Mouse (Mus musculus): ENCODE results near the gene Col10a1. TPM values are rescaled to one million over a fixed set of nuclear protein-coding genes. Genes with fewer than 3 reads are reported as not detected.
A peak's percentile ranks its signal among the peaks of the same experiment; 100 is the strongest.

The Col10a1 gene
- polyA plus RNA-seq (2015; fragmentation: Nextera tagmentation; extraction: Ambion mirVana) = 0.49 and 0.75 TPM in 2 replicates

- WGBS = 62% methylated on average over 8 of the region's 8 CpGs
- no peak for ATAC-seq (ENCODE audit: insufficient number of reproducible peaks, low FRiP score, low TSS enrichment, low read depth)
- Histone ChIP-seq H3K36me3 (no peaks in the 10 kb centered on the region; the same call in 1 of the 2 replicates), H3K27me3 (no peaks in the 10 kb centered on the region), H3K4me3 (replicated peaks) (no peak within 1 kb of the TSS), H3K4me2 (replicated peaks) (no peak within 1 kb of the TSS), H3K9me3 (replicated peaks) (no peaks in the 10 kb centered on the region), H3K27ac (replicated peaks) (no peak within 1 kb of the TSS), H3K9ac (no peak within 1 kb of the TSS), H3K4me1 (no peaks in the 10 kb centered on the region)
Measured at GRCm38 (mm10) chr10:34389681-34390080, at the start of gene Col10a1. TSS of gene Col10a1 (plus strand) at chr10:34389981.

GRCm38 (mm10) chr10:34341014-34341413, 48.8 kb upstream of the Col10a1 start:
- no peaks in the 10 kb centered on the region for H3K36me3 ChIP-seq
- H3K4me1 ChIP-seq = no peaks in the 10 kb centered on the region
- whole genome bisulfite sequencing = 45% methylated on average over 6 of the region's 6 CpGs
- no peak overlapping the region for H3K4me2 ChIP-seq (replicated peaks)
- no peak overlapping the region for H3K27ac ChIP-seq (replicated peaks)
- no peaks in the 10 kb centered on the region for H3K9me3 ChIP-seq (replicated peaks)
- no peak for ATAC-seq (ENCODE audit: insufficient number of reproducible peaks, low FRiP score, low TSS enrichment, low read depth)
- no peak overlapping the region for H3K9ac ChIP-seq
- H3K27me3 ChIP-seq = no peaks in the 10 kb centered on the region
- no peak overlapping the region for H3K4me3 ChIP-seq (replicated peaks)

GRCm38 (mm10) chr10:34341886-34342285, 47.9 kb upstream of the Col10a1 start:
- no peak overlapping the region for H3K4me3 ChIP-seq (replicated peaks)
- H3K36me3 ChIP-seq = no peaks in the 10 kb centered on the region
- 76% methylated on average over 1 of the region's 1 CpGs for WGBS
- no peak for ATAC-seq (ENCODE audit: insufficient number of reproducible peaks, low FRiP score, low TSS enrichment, low read depth)
- H3K4me1 ChIP-seq = no peaks in the 10 kb centered on the region
- H3K27me3 ChIP-seq = no peaks in the 10 kb centered on the region
- no peaks in the 10 kb centered on the region for H3K9me3 ChIP-seq (replicated peaks)
- no peak overlapping the region for H3K9ac ChIP-seq
- H3K4me2 ChIP-seq (replicated peaks) = no peak overlapping the region
- no peak overlapping the region for H3K27ac ChIP-seq (replicated peaks)

GRCm38 (mm10) chr10:34352166-34352565, 37.6 kb upstream of the Col10a1 start:
- Histone ChIP-seq H3K4me2 (replicated peaks) (no peak overlapping the region), H3K27ac (replicated peaks) (no peak overlapping the region), H3K4me3 (replicated peaks) (no peak overlapping the region), H3K9ac (no peak overlapping the region), H3K9me3 (replicated peaks) (no peaks in the 10 kb centered on the region), H3K36me3 (no peaks in the 10 kb centered on the region), H3K4me1 (no peaks in the 10 kb centered on the region), H3K27me3 (no peaks in the 10 kb centered on the region)
- ATAC-seq (ENCODE audit: insufficient number of reproducible peaks, low FRiP score, low TSS enrichment, low read depth) = no peak
- 57% methylated on average over 4 of the region's 4 CpGs for WGBS

GRCm38 (mm10) chr10:34358263-34358662, 31.5 kb upstream of the Col10a1 start:
- WGBS = 68% methylated on average over 3 of the region's 3 CpGs
- Histone ChIP-seq H3K27me3 (no peaks in the 10 kb centered on the region), H3K4me2 (replicated peaks) (no peak overlapping the region), H3K27ac (replicated peaks) (no peak overlapping the region), H3K4me3 (replicated peaks) (no peak overlapping the region), H3K9me3 (replicated peaks) (no peaks in the 10 kb centered on the region), H3K36me3 (no peaks in the 10 kb centered on the region), H3K9ac (no peak overlapping the region), H3K4me1 (no peaks in the 10 kb centered on the region)
- no peak for ATAC-seq (ENCODE audit: insufficient number of reproducible peaks, low FRiP score, low TSS enrichment, low read depth)

- no peak overlapping the region for H3K4me2 ChIP-seq (replicated peaks)
Measured at GRCm38 (mm10) chr10:34363756-34364155, 26.0 kb upstream of the Col10a1 start.

GRCm38 (mm10) chr10:34368138-34368537, 21.6 kb upstream of the Col10a1 start:
- no peak overlapping the region for H3K4me3 ChIP-seq (replicated peaks)
- no peaks in the 10 kb centered on the region for H3K4me1 ChIP-seq
- 69% methylated on average over 5 of the region's 5 CpGs for WGBS
- H3K9ac ChIP-seq = no peak overlapping the region
- ATAC-seq (ENCODE audit: insufficient number of reproducible peaks, low FRiP score, low TSS enrichment, low read depth) = no peak
- H3K27me3 ChIP-seq = no peaks in the 10 kb centered on the region
- no peaks in the 10 kb centered on the region for H3K36me3 ChIP-seq
- H3K4me2 ChIP-seq (replicated peaks) = no peak overlapping the region
- no peak overlapping the region for H3K27ac ChIP-seq (replicated peaks)
- H3K9me3 ChIP-seq (replicated peaks) = no peaks in the 10 kb centered on the region

More at GRCm38 (mm10) chr10:34363756-34364155, 26.0 kb upstream of the Col10a1 start:
- no peaks in the 10 kb centered on the region for H3K4me1 ChIP-seq
- no peak for ATAC-seq (ENCODE audit: insufficient number of reproducible peaks, low FRiP score, low TSS enrichment, low read depth)
- H3K4me3 ChIP-seq (replicated peaks) = no peak overlapping the region
- H3K27ac ChIP-seq (replicated peaks) = no peak overlapping the region
- H3K9ac ChIP-seq = no peak overlapping the region
- no peaks in the 10 kb centered on the region for H3K27me3 ChIP-seq
- H3K36me3 ChIP-seq = no peaks in the 10 kb centered on the region
- no peaks in the 10 kb centered on the region for H3K9me3 ChIP-seq (replicated peaks)

GRCm38 (mm10) chr10:34373332-34373731, 16.4 kb upstream of the Col10a1 start:
- Histone ChIP-seq H3K9ac (no peak overlapping the region), H3K9me3 (replicated peaks) (no peaks in the 10 kb centered on the region), H3K27me3 (no peaks in the 10 kb centered on the region), H3K27ac (replicated peaks) (no peak overlapping the region), H3K4me3 (replicated peaks) (no peak overlapping the region), H3K36me3 (0 out of 2 replicates have a peak, but pooled peaks cover 3% of the 10 kb centered on the region), H3K4me2 (replicated peaks) (no peak overlapping the region), H3K4me1 (no peaks in the 10 kb centered on the region)
- no peak for ATAC-seq (ENCODE audit: insufficient number of reproducible peaks, low FRiP score, low TSS enrichment, low read depth)
- 82% methylated on average over 7 of the region's 7 CpGs for WGBS

GRCm38 (mm10) chr10:34385636-34386035, 4.1 kb upstream of the Col10a1 start:
- no peaks in the 10 kb centered on the region for H3K36me3 ChIP-seq
- no peak overlapping the region for H3K27ac ChIP-seq (replicated peaks)
- no peak for ATAC-seq (ENCODE audit: insufficient number of reproducible peaks, low FRiP score, low TSS enrichment, low read depth)
- no peaks in the 10 kb centered on the region for H3K27me3 ChIP-seq
- H3K4me3 ChIP-seq (replicated peaks) = no peak overlapping the region
- no peak overlapping the region for H3K9ac ChIP-seq
- no peaks in the 10 kb centered on the region for H3K9me3 ChIP-seq (replicated peaks)
- 72% methylated on average over 5 of the region's 5 CpGs for WGBS
- no peak overlapping the region for H3K4me2 ChIP-seq (replicated peaks)
- no peaks in the 10 kb centered on the region for H3K4me1 ChIP-seq

GRCm38 (mm10) chr10:34396959-34397358, 7.2 kb downstream of the Col10a1 start:
- H3K4me1 ChIP-seq = no peaks in the 10 kb centered on the region
- no peaks in the 10 kb centered on the region for H3K27me3 ChIP-seq
- no peak overlapping the region for H3K4me2 ChIP-seq (replicated peaks)
- H3K4me3 ChIP-seq (replicated peaks) = no peak overlapping the region
- no peak overlapping the region for H3K27ac ChIP-seq (replicated peaks)
- no peak overlapping the region for H3K9ac ChIP-seq
- no peaks in the 10 kb centered on the region for H3K9me3 ChIP-seq (replicated peaks)
- ATAC-seq (ENCODE audit: insufficient number of reproducible peaks, low FRiP score, low TSS enrichment, low read depth) = no peak
- 84% methylated on average over 4 of the region's 4 CpGs for WGBS
- no peaks in the 10 kb centered on the region; the same call in 1 of the 2 replicates for H3K36me3 ChIP-seq

- no peaks in the 10 kb centered on the region for H3K4me1 ChIP-seq
- no peak overlapping the region for H3K27ac ChIP-seq (replicated peaks)
- no peak for ATAC-seq (ENCODE audit: insufficient number of reproducible peaks, low FRiP score, low TSS enrichment, low read depth)
- H3K9me3 ChIP-seq (replicated peaks) = no peaks in the 10 kb centered on the region
- H3K4me3 ChIP-seq (replicated peaks) = no peak overlapping the region
- H3K36me3 ChIP-seq = peaks cover 17% of the 10 kb centered on the region; the same call in 1 of the 2 replicates
- no peak overlapping the region for H3K4me2 ChIP-seq (replicated peaks)
- no peaks in the 10 kb centered on the region for H3K27me3 ChIP-seq
- no peak overlapping the region for H3K9ac ChIP-seq
Measured at GRCm38 (mm10) chr10:34399267-34399666, 9.5 kb downstream of the Col10a1 start.

GRCm38 (mm10) chr10:34418204-34418756, 28.5 kb downstream of the Col10a1 start, which contains the start of gene Nt5dc1:
TSS of gene Nt5dc1 (minus strand) at chr10:34418552.
- H3K4me3 ChIP-seq (replicated peaks) = peak within 1 kb of the TSS; percentile 83
- peak within 1 kb of the TSS; percentile 65 for H3K4me2 ChIP-seq (replicated peaks)
- H3K27ac ChIP-seq (replicated peaks) = peak within 1 kb of the TSS; percentile 86
- no peaks in the 10 kb centered on the region for H3K36me3 ChIP-seq
- H3K9ac ChIP-seq = peak within 1 kb of the TSS; percentile 83
- peaks cover 9% of the 10 kb centered on the region for H3K4me1 ChIP-seq
- no peaks in the 10 kb centered on the region for H3K9me3 ChIP-seq (replicated peaks)
- under 1% methylated on average over 49 of the region's 49 CpGs for WGBS
- H3K27me3 ChIP-seq = no peaks in the 10 kb centered on the region
- ATAC-seq (ENCODE audit: insufficient number of reproducible peaks, low FRiP score, low TSS enrichment, low read depth) = peak; percentile 98
